Mouse (Mus musculus) kidney, adult 9 months (tissue): Measurements from ENCODE around the gene Caln1.
A peak's percentile ranks its signal among the peaks of the same experiment; 100 is the strongest.

Experiments used
- DNase-seq: peaks from one replicate; pipeline ENCODE4 v3.0.0; 2022

Gene Caln1

GRCm38 (mm10) chr5:130395142-130395541 is 25.9 kb downstream of the Caln1 start:
- no peak for DNase-seq

- no peak for DNase-seq
These were observed 31.1 kb downstream of the Caln1 start for GRCm38 (mm10) chr5:130400136-130400917.

- peak; percentile 38 for DNase-seq
These were observed 35.9 kb downstream of the Caln1 start for GRCm38 (mm10) chr5:130405201-130405600.

GRCm38 (mm10) chr5:130409706-130410105 is 40.5 kb downstream of the Caln1 start:
- no peak for DNase-seq

GRCm38 (mm10) chr5:130411516-130411915 is 42.3 kb downstream of the Caln1 start:
- DNase-seq: no peak

- no peak for DNase-seq
These were observed 78.2 kb downstream of the Caln1 start for GRCm38 (mm10) chr5:130447438-130447837.

GRCm38 (mm10) chr5:130448491-130448890 is 79.2 kb downstream of the Caln1 start:
- no peak for DNase-seq

- DNase-seq: no peak
These were observed 79.9 kb downstream of the Caln1 start for GRCm38 (mm10) chr5:130448931-130449856.

GRCm38 (mm10) chr5:130450031-130450541 is 80.8 kb downstream of the Caln1 start:
- DNase-seq: no peak

GRCm38 (mm10) chr5:130458076-130458475 is 88.8 kb downstream of the Caln1 start:
- no peak for DNase-seq

GRCm38 (mm10) chr5:130472209-130472608 is 103.0 kb downstream of the Caln1 start:
- no peak for DNase-seq

GRCm38 (mm10) chr5:130474876-130475275 is 105.6 kb downstream of the Caln1 start:
- DNase-seq: no peak

- no peak for DNase-seq
These were observed 107.5 kb downstream of the Caln1 start for GRCm38 (mm10) chr5:130476741-130477140.

GRCm38 (mm10) chr5:130480290-130480689 is 111.0 kb downstream of the Caln1 start:
- no peak for DNase-seq

- no peak for DNase-seq
These were observed 122.2 kb downstream of the Caln1 start for GRCm38 (mm10) chr5:130491471-130491870.

- DNase-seq: no peak
These were observed 123.0 kb downstream of the Caln1 start for GRCm38 (mm10) chr5:130492305-130492704.

- DNase-seq: no peak
These were observed 133.3 kb downstream of the Caln1 start for GRCm38 (mm10) chr5:130502541-130502940.

GRCm38 (mm10) chr5:130504891-130505290 is 135.6 kb downstream of the Caln1 start:
- DNase-seq: no peak

GRCm38 (mm10) chr5:130510516-130510915 is 141.3 kb downstream of the Caln1 start:
- no peak for DNase-seq

GRCm38 (mm10) chr5:130515395-130515794 is 146.1 kb downstream of the Caln1 start:
- DNase-seq: no peak

- no peak for DNase-seq
These were observed 151.3 kb downstream of the Caln1 start for GRCm38 (mm10) chr5:130520527-130520926.

GRCm38 (mm10) chr5:130527416-130527815 is 158.2 kb downstream of the Caln1 start:
- DNase-seq: no peak

GRCm38 (mm10) chr5:130547496-130547895 is 178.2 kb downstream of the Caln1 start:
- DNase-seq: no peak

- no peak for DNase-seq
These were observed 184.7 kb downstream of the Caln1 start for GRCm38 (mm10) chr5:130553916-130554315.
